Mouse (Mus musculus) liver, embryonic 14.5 days (tissue): Measurements from ENCODE around the gene Olfr520.

Experiments
- CTCF ChIP-seq: IDR thresholded peaks from 2 replicates; pipeline ENCODE4 v1.5.1; 2016; ENCODE audit warnings: antibody characterized with exemption, low read depth, control low read depth
- EP300 ChIP-seq: IDR thresholded peaks from 2 replicates; pipeline ENCODE4 v1.6.1; 2016; ENCODE audit warnings: antibody characterized with exemption, low read depth

DNA sequence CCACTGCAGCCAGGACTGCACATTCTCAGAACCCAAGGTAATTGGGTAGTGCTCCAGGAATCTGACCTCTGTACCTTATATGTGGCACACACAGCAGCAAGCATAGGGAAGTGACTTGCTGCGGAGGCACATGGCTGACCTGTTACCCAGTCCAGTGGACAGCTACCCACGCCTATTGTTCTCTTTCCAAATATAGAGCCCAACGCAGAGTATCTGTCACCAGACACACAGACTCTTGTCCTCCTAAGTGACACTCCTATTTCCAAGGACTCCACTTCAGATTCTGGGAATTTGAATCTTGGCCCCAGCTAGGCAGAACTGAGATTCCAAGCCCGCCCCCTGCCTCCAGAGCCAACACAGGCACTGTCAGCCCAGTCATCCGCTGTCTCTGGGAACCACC, 49.3 kb upstream of the Olfr520 start:
- TF ChIP-seq CTCF (no peak), EP300 (no peak)
